Mouse (Mus musculus): Measurements from ENCODE around the gene Nynrin. TPM values are rescaled to one million over a fixed set of nuclear protein-coding genes. Genes with fewer than 3 reads are reported as not detected.

The Nynrin gene
- polyA plus RNA-seq, 1 experiment from 2014 or later = 22.4 TPM

DNA sequence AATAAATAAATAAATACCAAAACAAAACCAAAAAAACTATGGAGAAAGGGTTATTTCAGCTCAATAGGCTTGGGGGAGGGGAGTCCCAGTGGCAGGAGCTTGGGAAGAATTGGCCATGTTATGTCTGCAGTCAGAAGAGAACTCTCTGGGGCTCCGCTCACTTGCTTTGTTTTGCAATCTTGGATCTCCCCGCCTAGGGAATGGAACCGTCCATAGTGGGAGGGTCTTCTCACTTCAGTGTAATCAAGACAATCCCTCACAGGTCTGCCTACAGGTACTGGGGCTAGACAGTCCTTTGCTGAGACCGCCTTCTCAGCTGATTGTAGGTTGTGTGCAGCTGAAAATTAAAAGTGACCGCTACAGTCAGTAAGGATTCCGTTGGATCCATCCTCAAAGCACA lies 15.7 kb downstream of the Nynrin start:
- no peaks in the 10 kb centered on the region for H3K9me3 ChIP-seq (replicated peaks)
- no peak overlapping the region for H3K27ac ChIP-seq
- peaks cover 13% of the 10 kb centered on the region for H3K4me1 ChIP-seq
- H3K9ac ChIP-seq = no peak overlapping the region
- peaks cover 84% of the 10 kb centered on the region for H3K36me3 ChIP-seq
- H3K4me2 ChIP-seq = no peak overlapping the region
- 95% methylated on average over 6 of the region's 6 CpGs for WGBS
- H3K27me3 ChIP-seq = no peaks in the 10 kb centered on the region
- H3K4me3 ChIP-seq (replicated peaks) = no peak overlapping the region
- ATAC-seq (replicated peaks; ENCODE audit: low FRiP score) = no peak

DNA sequence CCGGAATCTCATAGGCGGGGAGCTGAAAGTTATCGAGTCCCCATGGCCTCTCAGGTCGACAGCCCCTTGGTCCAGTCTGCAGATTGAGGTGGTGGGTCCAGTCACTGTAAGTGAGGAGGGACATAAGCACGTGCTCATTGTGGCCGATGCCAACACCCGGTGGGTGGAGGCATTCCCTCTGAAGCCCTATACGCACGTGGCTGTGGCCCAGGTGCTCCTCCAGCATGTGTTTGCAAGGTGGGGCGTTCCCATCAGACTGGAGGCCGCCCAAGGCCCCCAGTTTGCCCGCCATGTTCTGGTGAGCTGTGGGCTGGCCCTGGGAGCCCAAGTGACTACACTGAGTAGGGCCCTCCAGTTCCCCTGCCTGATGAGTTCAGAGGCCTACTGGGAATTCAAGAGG lies 18.2 kb downstream of the Nynrin start:
- Histone ChIP-seq H3K27ac (no peak overlapping the region), H3K4me3 (replicated peaks) (no peak overlapping the region), H3K36me3 (peaks cover 59% of the 10 kb centered on the region), H3K4me2 (no peak overlapping the region), H3K27me3 (no peaks in the 10 kb centered on the region), H3K9ac (no peak overlapping the region), H3K4me1 (peaks cover 13% of the 10 kb centered on the region), H3K9me3 (replicated peaks) (no peaks in the 10 kb centered on the region)
- 88% methylated on average over 12 of the region's 12 CpGs for WGBS
- ATAC-seq (replicated peaks; ENCODE audit: low FRiP score) = no peak

GRCm38 (mm10) chr14:55872551-55872950 lies 18.7 kb downstream of the Nynrin start:
- Histone ChIP-seq H3K36me3 (peaks cover 54% of the 10 kb centered on the region), H3K4me3 (replicated peaks) (no peak overlapping the region), H3K9ac (no peak overlapping the region), H3K4me1 (peaks cover 16% of the 10 kb centered on the region), H3K27ac (no peak overlapping the region), H3K4me2 (no peak overlapping the region), H3K9me3 (replicated peaks) (no peaks in the 10 kb centered on the region), H3K27me3 (no peaks in the 10 kb centered on the region)
- no peak for ATAC-seq (replicated peaks; ENCODE audit: low FRiP score)
- WGBS = 90% methylated on average over 17 of the region's 17 CpGs

DNA sequence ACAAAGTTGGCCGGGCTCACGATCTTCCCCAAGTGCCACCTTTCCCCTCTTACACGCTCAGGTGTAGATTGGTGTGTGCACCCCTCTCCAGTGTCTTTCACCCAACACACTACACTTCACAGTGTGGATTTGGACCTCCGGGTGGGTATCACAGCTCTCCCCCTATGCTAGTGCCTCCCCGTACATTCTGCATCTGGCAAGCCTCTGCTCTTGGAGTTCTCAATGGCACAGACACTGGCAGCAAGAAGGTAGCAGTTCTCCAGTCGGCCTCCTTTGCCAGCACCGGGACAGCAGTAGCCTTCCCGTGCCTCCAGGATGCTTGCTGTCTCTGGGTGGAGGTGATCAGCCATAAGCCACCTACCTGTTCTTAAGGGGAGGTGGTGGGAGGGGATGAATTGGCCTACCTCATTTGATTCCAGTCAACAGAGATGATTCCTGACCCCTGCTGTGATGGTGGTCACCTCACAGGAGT lies 19.5 kb downstream of the Nynrin start:
- peak overlapping the region; percentile 50 for H3K4me2 ChIP-seq

DNA sequence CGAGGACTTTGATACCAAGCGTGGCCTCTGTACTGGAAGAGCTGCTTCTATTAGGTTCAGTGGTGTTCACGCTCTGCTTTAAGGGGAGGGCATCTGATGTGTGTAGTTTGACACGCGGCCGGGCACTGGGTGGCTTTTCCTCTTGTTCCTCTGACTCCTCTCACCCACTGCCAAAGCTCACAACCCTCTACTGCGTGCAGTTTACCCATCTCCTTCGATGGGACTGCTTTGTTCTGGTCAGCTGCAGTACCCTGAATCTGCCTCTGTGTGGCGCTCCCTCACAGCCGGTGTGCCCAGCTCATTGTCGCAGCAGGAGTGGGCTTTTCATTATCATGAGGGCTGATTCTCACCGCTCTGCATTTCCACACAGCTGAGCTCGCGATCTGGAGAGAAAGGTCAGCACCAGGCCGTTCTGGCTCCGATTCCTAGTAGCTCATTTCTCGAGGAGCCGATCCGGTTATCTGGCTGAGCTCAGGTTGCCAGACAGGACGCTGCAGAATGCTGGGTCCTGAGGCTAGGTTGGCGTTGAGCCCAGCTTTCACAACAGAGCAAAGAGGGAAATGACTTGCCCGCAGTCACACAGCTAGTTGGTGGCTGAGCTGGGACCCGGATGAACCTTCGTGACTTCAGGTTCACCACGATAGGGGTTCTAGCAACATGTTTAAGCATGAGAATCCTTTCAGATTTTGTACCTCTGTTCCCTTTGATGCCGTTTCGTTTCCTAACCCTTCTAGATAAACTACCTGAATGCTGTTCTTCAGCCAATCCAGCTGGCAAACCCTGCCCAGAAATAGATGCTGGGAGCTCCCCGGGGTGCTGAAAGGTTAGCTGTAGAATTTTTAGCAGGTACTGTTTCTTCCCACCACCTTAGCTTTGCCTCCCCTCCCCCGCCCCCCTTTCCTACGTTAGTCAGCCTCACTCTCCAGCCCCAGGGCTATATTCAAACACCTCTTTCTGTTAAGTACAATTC lies 20.2 kb downstream of the Nynrin start:
- Histone ChIP-seq H3K36me3 (peaks cover 40% of the 10 kb centered on the region), H3K4me2 (peak overlapping the region; percentile 50), H3K27me3 (no peaks in the 10 kb centered on the region), H3K9me3 (replicated peaks) (no peaks in the 10 kb centered on the region), H3K4me3 (replicated peaks) (0 out of 2 replicates have a peak overlapping the region, but pooled peaks have one; percentile 20), H3K9ac (0 out of 2 replicates have a peak overlapping the region, but pooled peaks have one; percentile 4), H3K27ac (peak overlapping the region; percentile 66), H3K4me1 (peaks cover 29% of the 10 kb centered on the region)
- WGBS = 13% methylated on average over 30 of the region's 30 CpGs
- ATAC-seq (replicated peaks; ENCODE audit: low FRiP score) = peak; percentile 48; the same call in 1 of the 2 replicates

More for the DNA sequence above, 19.5 kb downstream of the Nynrin start:
- H3K27ac ChIP-seq = 0 out of 2 replicates have a peak overlapping the region, but pooled peaks have one; percentile 66
- H3K27me3 ChIP-seq = no peaks in the 10 kb centered on the region
- H3K36me3 ChIP-seq = peaks cover 47% of the 10 kb centered on the region
- H3K4me1 ChIP-seq = peaks cover 24% of the 10 kb centered on the region
- ATAC-seq (replicated peaks; ENCODE audit: low FRiP score) = no peak
- H3K9me3 ChIP-seq (replicated peaks) = no peaks in the 10 kb centered on the region
- no peak overlapping the region for H3K4me3 ChIP-seq (replicated peaks)
- 85% methylated on average over 8 of the region's 8 CpGs for WGBS
- 0 out of 2 replicates have a peak overlapping the region, but pooled peaks have one; percentile 4 for H3K9ac ChIP-seq

- Histone ChIP-seq H3K27ac (peak overlapping the region; percentile 24; the same call in 1 of the 2 replicates), H3K27me3 (no peaks in the 10 kb centered on the region), H3K9ac (no peak overlapping the region), H3K4me3 (replicated peaks) (no peak overlapping the region; the same call in 1 of the 2 replicates), H3K4me1 (peaks cover 29% of the 10 kb centered on the region), H3K36me3 (peaks cover 3% of the 10 kb centered on the region), H3K9me3 (replicated peaks) (no peaks in the 10 kb centered on the region), H3K4me2 (peak overlapping the region; percentile 45)
- no peak; the same call in 1 of the 2 replicates for ATAC-seq (replicated peaks; ENCODE audit: low FRiP score)
- WGBS = 9% methylated on average over 14 of the region's 14 CpGs
Measured at GRCm38 (mm10) chr14:55877469-55878315, 23.9 kb downstream of the Nynrin start.

- Histone ChIP-seq H3K27ac (no peak overlapping the region), H3K9me3 (replicated peaks) (no peaks in the 10 kb centered on the region), H3K36me3 (no peaks in the 10 kb centered on the region), H3K4me3 (replicated peaks) (no peak overlapping the region), H3K4me2 (peak overlapping the region; percentile 45), H3K4me1 (peaks cover 30% of the 10 kb centered on the region), H3K9ac (no peak overlapping the region), H3K27me3 (no peaks in the 10 kb centered on the region)
- no peak for ATAC-seq (replicated peaks; ENCODE audit: low FRiP score)
- 9% methylated on average over 7 of the region's 7 CpGs for WGBS
Measured at GRCm38 (mm10) chr14:55878316-55878940, 24.6 kb downstream of the Nynrin start.

- H3K4me3 ChIP-seq (replicated peaks) = no peak overlapping the region
- WGBS = 53% methylated on average over 1 of the region's 1 CpGs
- H3K9me3 ChIP-seq (replicated peaks) = no peaks in the 10 kb centered on the region
- no peaks in the 10 kb centered on the region for H3K27me3 ChIP-seq
- peaks cover 31% of the 10 kb centered on the region for H3K4me1 ChIP-seq
- no peaks in the 10 kb centered on the region for H3K36me3 ChIP-seq
- no peak overlapping the region for H3K27ac ChIP-seq
- no peak overlapping the region for H3K9ac ChIP-seq
- ATAC-seq (replicated peaks; ENCODE audit: low FRiP score) = no peak
- no peak overlapping the region for H3K4me2 ChIP-seq
Measured at GRCm38 (mm10) chr14:55879623-55880022, 25.8 kb downstream of the Nynrin start.

DNA sequence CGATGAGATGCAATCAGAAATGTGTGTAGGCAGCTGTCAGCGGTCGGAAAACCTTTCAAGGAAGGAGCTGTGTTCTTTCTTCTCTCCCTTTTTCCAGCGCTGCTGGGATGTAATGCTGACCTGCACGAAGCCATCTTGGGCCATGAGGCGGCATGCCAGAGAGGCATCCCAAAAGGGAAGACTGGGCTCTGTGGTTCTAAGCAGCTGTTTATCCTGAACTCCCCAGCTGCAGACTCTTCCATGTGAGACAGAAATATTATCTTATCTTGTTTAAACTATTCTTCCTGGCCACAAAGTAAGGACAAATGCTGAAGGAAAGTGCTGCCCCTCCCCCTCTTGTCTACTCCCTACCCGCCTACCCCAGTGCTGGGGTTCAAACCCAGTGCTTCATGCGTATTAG lies 27.2 kb downstream of the Nynrin start:
- Histone ChIP-seq H3K4me1 (peaks cover 36% of the 10 kb centered on the region), H3K9ac (no peak overlapping the region), H3K27ac (no peak overlapping the region), H3K27me3 (no peaks in the 10 kb centered on the region), H3K4me3 (replicated peaks) (no peak overlapping the region), H3K9me3 (replicated peaks) (no peaks in the 10 kb centered on the region), H3K36me3 (peaks cover under 1% of the 10 kb centered on the region; the same call in 1 of the 2 replicates), H3K4me2 (no peak overlapping the region)
- 87% methylated on average over 8 of the region's 8 CpGs for WGBS
- no peak for ATAC-seq (replicated peaks; ENCODE audit: low FRiP score)

- Histone ChIP-seq H3K4me2 (no peak overlapping the region), H3K27me3 (no peaks in the 10 kb centered on the region), H3K9me3 (replicated peaks) (no peaks in the 10 kb centered on the region), H3K4me3 (replicated peaks) (no peak overlapping the region), H3K9ac (no peak overlapping the region), H3K4me1 (peaks cover 48% of the 10 kb centered on the region), H3K36me3 (peaks cover 13% of the 10 kb centered on the region), H3K27ac (no peak overlapping the region)
- WGBS = 64% methylated on average over 6 of the region's 6 CpGs
- ATAC-seq (replicated peaks; ENCODE audit: low FRiP score) = no peak
Measured at GRCm38 (mm10) chr14:55882171-55882641, 28.4 kb downstream of the Nynrin start.

- Histone ChIP-seq H3K36me3 (peaks cover 23% of the 10 kb centered on the region), H3K4me1 (peaks cover 42% of the 10 kb centered on the region), H3K4me2 (no peak overlapping the region), H3K4me3 (replicated peaks) (no peak overlapping the region), H3K9ac (no peak overlapping the region), H3K9me3 (replicated peaks) (no peaks in the 10 kb centered on the region), H3K27me3 (no peaks in the 10 kb centered on the region), H3K27ac (0 out of 2 replicates have a peak overlapping the region, but pooled peaks have one; percentile 99)
- ATAC-seq (replicated peaks; ENCODE audit: low FRiP score) = no peak
- 94% methylated on average over 13 of the region's 13 CpGs for WGBS
Measured at GRCm38 (mm10) chr14:55883149-55883661, 29.4 kb downstream of the Nynrin start.
